Mouse (Mus musculus): ENCODE results near the gene Gabbr1. TPM values are rescaled to one million over a fixed set of nuclear protein-coding genes. Genes with fewer than 3 reads are reported as not detected.
A peak's percentile ranks its signal among the peaks of the same experiment; 100 is the strongest.

Gene Gabbr1
- polyA plus RNA-seq, 1 experiment from 2014 or later = 11.2 TPM

DNA sequence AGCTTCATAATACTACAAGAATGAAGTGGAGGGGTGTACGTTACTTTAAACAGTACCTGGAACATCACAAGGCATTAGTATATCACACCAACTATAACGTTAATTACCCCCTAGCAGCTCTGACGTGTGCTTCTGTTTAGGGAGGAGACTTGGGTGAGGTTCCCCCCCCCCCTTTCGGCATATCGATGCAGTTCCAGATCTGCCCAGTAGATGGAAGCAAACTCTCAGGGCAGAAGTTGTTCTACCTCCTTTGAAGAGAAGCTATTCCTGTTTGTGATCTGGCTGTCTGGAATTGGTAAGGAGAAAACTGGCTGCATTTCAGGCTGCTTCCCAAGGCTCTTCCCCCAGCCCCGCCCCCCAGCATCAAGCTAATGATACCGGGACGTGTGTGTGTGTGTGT, 37.6 kb downstream of the Gabbr1 start:
- Histone ChIP-seq H3K9ac (no peak overlapping the region), H3K4me2 (no peak overlapping the region), H3K9me3 (no peaks in the 10 kb centered on the region), H3K36me3 (no peaks in the 10 kb centered on the region), H3K4me3 (replicated peaks) (no peak overlapping the region), H3K27me3 (replicated peaks) (no peaks in the 10 kb centered on the region), H3K27ac (no peak overlapping the region), H3K4me1 (no peaks in the 10 kb centered on the region)
- WGBS = 2% methylated on average over 8 of the region's 8 CpGs
- ATAC-seq (ENCODE audit: insufficient read depth, low FRiP score, low read depth) = 0 out of 2 replicates have a peak, but pooled peaks have one; percentile 31

DNA sequence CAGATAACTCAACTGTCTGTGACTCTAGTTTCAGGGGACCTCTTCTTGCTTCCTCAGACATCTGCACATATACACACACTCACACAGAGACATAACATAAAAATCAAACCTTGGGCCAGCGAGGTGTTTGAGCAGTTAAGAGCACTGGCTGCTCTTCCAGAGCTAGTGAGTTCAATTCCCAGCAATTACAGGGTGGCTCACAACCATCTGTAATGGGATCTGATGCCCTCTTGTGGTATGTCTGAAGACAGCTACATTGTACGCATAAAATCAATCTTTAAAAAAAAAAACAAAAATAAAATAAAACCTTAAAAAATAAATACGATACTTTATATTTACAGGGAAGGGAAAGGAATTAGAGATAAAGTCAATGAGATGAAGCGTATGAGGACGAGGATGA, 38.9 kb downstream of the Gabbr1 start:
- WGBS = 65% methylated on average over 5 of the region's 5 CpGs
- no peak overlapping the region for H3K4me3 ChIP-seq (replicated peaks)
- H3K9ac ChIP-seq = no peak overlapping the region
- no peaks in the 10 kb centered on the region for H3K36me3 ChIP-seq
- no peak overlapping the region for H3K4me2 ChIP-seq
- H3K27ac ChIP-seq = no peak overlapping the region
- ATAC-seq (ENCODE audit: insufficient read depth, low FRiP score, low read depth) = no peak
- H3K27me3 ChIP-seq (replicated peaks) = no peaks in the 10 kb centered on the region
- no peaks in the 10 kb centered on the region for H3K9me3 ChIP-seq
- no peaks in the 10 kb centered on the region for H3K4me1 ChIP-seq

DNA sequence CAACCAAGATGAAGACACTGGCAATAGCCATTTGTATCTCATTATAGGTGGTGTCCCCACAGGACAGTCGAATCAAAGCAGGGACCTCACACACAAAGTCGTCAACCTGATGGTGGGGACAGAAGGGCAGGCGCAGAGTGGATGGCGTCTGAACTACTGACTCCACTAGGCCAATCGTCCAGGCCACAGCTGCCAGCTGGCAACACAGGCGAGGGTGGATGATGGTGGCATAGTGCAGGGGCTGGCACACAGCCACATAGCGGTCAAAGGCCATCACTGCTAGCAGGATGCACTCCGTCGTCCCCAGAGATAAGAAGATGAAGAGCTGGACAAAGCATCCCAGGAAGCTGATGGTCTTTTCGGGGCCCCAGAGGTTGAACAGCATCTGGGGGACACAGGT, 39.8 kb downstream of the Gabbr1 start:
- H3K36me3 ChIP-seq = no peaks in the 10 kb centered on the region
- H3K9me3 ChIP-seq = no peaks in the 10 kb centered on the region
- no peak overlapping the region for H3K27ac ChIP-seq
- WGBS = 68% methylated on average over 10 of the region's 10 CpGs
- H3K4me2 ChIP-seq = no peak overlapping the region
- no peaks in the 10 kb centered on the region for H3K27me3 ChIP-seq (replicated peaks)
- ATAC-seq (ENCODE audit: insufficient read depth, low FRiP score, low read depth) = no peak
- H3K4me3 ChIP-seq (replicated peaks) = no peak overlapping the region
- H3K9ac ChIP-seq = no peak overlapping the region
- H3K4me1 ChIP-seq = no peaks in the 10 kb centered on the region

DNA sequence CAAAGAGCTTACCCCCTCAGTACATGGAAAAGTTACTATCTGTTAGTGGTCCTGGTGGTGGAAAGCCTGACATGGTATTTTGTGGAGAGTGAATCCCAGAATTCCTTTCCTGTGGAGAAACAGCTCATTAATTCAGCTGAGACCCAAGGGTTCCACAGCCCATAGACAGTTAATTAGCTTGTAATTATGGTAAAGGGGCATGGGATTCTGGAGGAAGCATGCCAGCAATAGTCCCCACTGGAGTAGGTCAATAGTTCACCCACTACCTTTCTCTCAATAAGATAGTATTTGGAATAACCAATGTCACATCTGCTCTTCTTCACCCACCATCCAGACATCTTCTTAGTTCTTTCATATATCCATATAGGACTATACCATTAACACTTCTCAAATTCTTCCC, 42.6 kb downstream of the Gabbr1 start, which contains the start of gene Olfr90:
Gene Olfr90 (minus strand): TSS at position 101 of the 400 bp plus-strand sequence.
- H3K9ac ChIP-seq = no peak within 1 kb of the TSS
- no peak within 1 kb of the TSS for H3K27ac ChIP-seq
- no peak for ATAC-seq (ENCODE audit: insufficient read depth, low FRiP score, low read depth)
- no peaks in the 10 kb centered on the region for H3K9me3 ChIP-seq
- no peaks in the 10 kb centered on the region for H3K36me3 ChIP-seq
- no peaks in the 10 kb centered on the region for H3K27me3 ChIP-seq (replicated peaks)
- no peaks in the 10 kb centered on the region for H3K4me1 ChIP-seq
- H3K4me2 ChIP-seq = no peak within 1 kb of the TSS
- H3K4me3 ChIP-seq (replicated peaks) = no peak within 1 kb of the TSS

DNA sequence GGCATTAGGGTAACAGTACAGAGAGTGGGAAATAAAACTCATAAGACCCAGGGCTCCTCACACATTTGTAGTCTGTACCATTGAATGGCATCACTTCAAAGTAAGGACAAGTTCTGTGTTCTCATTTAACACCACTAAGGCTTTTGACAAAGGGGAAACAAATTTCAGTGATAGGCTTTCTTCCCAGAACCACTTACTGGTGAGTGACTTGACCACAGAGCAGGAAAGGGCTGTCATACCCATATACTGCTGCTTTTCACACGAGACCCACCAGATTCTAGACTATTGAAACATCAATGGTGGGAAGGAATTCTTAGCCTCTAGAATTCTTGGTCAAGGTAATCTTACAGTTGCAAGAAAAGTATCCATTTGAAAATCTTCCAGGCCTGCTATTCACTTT, 46.4 kb downstream of the Gabbr1 start:
- no peak overlapping the region for H3K4me2 ChIP-seq
- no peaks in the 10 kb centered on the region for H3K27me3 ChIP-seq (replicated peaks)
- no peak for ATAC-seq (ENCODE audit: insufficient read depth, low FRiP score, low read depth)
- H3K4me1 ChIP-seq = no peaks in the 10 kb centered on the region
- no peaks in the 10 kb centered on the region for H3K36me3 ChIP-seq
- no peak overlapping the region for H3K4me3 ChIP-seq (replicated peaks)
- WGBS = 61% methylated on average over 1 of the region's 1 CpGs
- no peak overlapping the region for H3K27ac ChIP-seq
- no peaks in the 10 kb centered on the region for H3K9me3 ChIP-seq
- H3K9ac ChIP-seq = no peak overlapping the region

DNA sequence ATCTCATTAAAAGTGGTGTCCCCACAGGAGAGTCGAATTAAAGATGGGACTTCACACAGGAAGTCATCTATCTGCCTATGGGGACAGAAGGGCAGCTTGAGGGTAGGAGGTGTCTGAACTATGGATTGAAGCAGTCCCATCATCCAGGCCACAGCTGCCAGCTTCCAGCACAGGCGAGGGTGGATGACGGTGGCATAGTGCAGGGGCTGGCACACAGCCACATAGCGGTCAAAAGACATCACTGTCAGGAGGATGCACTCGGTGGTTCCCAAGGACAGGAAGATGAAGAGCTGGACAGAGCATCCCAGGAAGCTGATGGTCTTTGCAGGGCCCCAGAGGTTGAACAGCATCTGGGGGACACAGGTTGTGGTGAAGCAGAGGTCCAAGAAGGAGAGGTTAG, 47.5 kb downstream of the Gabbr1 start:
- 75% methylated on average over 5 of the region's 5 CpGs for WGBS
- ATAC-seq (ENCODE audit: insufficient read depth, low FRiP score, low read depth) = no peak
- no peaks in the 10 kb centered on the region for H3K36me3 ChIP-seq

DNA sequence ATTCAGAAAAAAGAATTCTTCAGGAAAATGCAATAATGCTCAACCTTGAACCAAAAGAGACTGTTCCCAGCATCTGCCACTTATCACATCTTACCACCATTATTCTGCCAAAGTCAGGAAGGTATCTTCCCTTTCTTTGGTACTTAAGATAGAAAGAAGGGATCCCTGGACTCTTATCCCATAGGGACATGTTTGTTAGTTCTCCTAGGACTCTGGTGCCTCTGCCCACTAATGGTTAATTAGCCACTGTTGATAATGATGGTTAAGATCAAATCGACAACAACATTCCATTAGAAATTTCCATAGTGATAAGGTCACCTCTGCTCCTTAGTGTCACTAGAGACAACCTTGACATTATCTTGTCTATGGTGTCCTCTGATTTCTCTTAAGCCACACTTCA, 52.4 kb downstream of the Gabbr1 start, which contains the start of gene Olfr91:
Gene Olfr91 (minus strand): TSS at position 101 of the 400 bp plus-strand sequence.
- no peak within 1 kb of the TSS for H3K4me3 ChIP-seq (replicated peaks)
- no peaks in the 10 kb centered on the region for H3K9me3 ChIP-seq
- H3K27ac ChIP-seq = no peak within 1 kb of the TSS
- ATAC-seq (ENCODE audit: insufficient read depth, low FRiP score, low read depth) = no peak
- H3K4me1 ChIP-seq = no peaks in the 10 kb centered on the region
- H3K9ac ChIP-seq = no peak within 1 kb of the TSS
- no peak within 1 kb of the TSS for H3K4me2 ChIP-seq
- 88% methylated on average over 1 of the region's 1 CpGs for WGBS
- no peaks in the 10 kb centered on the region for H3K27me3 ChIP-seq (replicated peaks)
- no peaks in the 10 kb centered on the region for H3K36me3 ChIP-seq

More for the DNA sequence above, 47.5 kb downstream of the Gabbr1 start:
- H3K27ac ChIP-seq = no peak overlapping the region
- H3K4me1 ChIP-seq = no peaks in the 10 kb centered on the region
- H3K4me3 ChIP-seq (replicated peaks) = no peak overlapping the region
- no peaks in the 10 kb centered on the region for H3K27me3 ChIP-seq (replicated peaks)
- no peaks in the 10 kb centered on the region for H3K9me3 ChIP-seq
- no peak overlapping the region for H3K4me2 ChIP-seq
- H3K9ac ChIP-seq = no peak overlapping the region

DNA sequence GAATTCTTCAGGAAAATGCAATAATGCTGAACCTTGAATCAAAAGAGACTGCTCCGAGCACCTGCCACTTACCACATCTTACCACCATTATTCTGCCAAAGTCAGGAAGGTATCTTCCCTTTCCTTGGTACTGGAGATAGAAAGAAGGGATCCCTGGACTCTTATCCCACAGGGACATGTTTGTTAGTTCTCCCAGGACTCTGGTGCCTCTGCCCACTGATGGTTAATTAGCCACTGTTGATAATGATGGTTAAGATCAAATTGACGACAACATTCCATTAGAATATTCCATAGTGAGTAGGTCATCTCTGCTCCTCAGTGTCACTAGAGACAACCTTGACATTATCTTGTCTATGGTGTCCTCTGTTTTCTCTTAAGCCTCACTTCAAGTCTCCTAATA, 74.2 kb downstream of the Gabbr1 start, which contains the start of gene Olfr92:
Gene Olfr92 (minus strand): TSS at position 101 of the 400 bp plus-strand sequence.
- Histone ChIP-seq H3K27ac (no peak within 1 kb of the TSS), H3K27me3 (replicated peaks) (no peaks in the 10 kb centered on the region), H3K9me3 (no peaks in the 10 kb centered on the region), H3K4me1 (no peaks in the 10 kb centered on the region), H3K4me2 (no peak within 1 kb of the TSS), H3K4me3 (replicated peaks) (no peak within 1 kb of the TSS), H3K36me3 (no peaks in the 10 kb centered on the region), H3K9ac (no peak within 1 kb of the TSS)
- no peak for ATAC-seq (ENCODE audit: insufficient read depth, low FRiP score, low read depth)
- 75% methylated on average over 2 of the region's 2 CpGs for WGBS

Other genes with a start within 250 kb of the Gabbr1 start
- not detected in 2 replicates for gene H2-M10.6, start 233.8 kb upstream of the Gabbr1 start, polyA plus RNA-seq (2015; fragmentation: Nextera tagmentation; extraction: Ambion mirVana)
- 41.0 and 42.2 TPM in 2 replicates for gene Trim26, start 208.8 kb upstream of the Gabbr1 start, polyA plus RNA-seq (2015; fragmentation: Nextera tagmentation; extraction: Ambion mirVana)
- gene Trim15, start 178.8 kb upstream of the Gabbr1 start, polyA plus RNA-seq (2015; fragmentation: Nextera tagmentation; extraction: Ambion mirVana) = 1.2 and 1.4 TPM in 2 replicates
- 9.3 and 25.4 TPM in 2 replicates for gene Trim10, start 176.4 kb upstream of the Gabbr1 start, polyA plus RNA-seq (2015; fragmentation: Nextera tagmentation; extraction: Ambion mirVana)
- gene Trim40, start 155.8 kb upstream of the Gabbr1 start, polyA plus RNA-seq (2015; fragmentation: Nextera tagmentation; extraction: Ambion mirVana) = 0.06 and 0.08 TPM in 2 replicates
- gene Trim31, start 147.8 kb upstream of the Gabbr1 start, polyA plus RNA-seq (2015; fragmentation: Nextera tagmentation; extraction: Ambion mirVana) = 9.3 and 11.8 TPM in 2 replicates
- gene Rnf39, start 103.0 kb upstream of the Gabbr1 start, polyA plus RNA-seq (2015; fragmentation: Nextera tagmentation; extraction: Ambion mirVana) = 0.88 and 2.4 TPM in 2 replicates
- gene Ppp1r11, start 94.2 kb upstream of the Gabbr1 start, polyA plus RNA-seq (2015; fragmentation: Nextera tagmentation; extraction: Ambion mirVana) = 102 and 116 TPM in 2 replicates
- 75.9 and 77.4 TPM in 2 replicates for gene Znrd1, start 87.4 kb upstream of the Gabbr1 start, polyA plus RNA-seq (2015; fragmentation: Nextera tagmentation; extraction: Ambion mirVana)
- 5.6 and 6.1 TPM in 2 replicates for gene Znrd1as, start 87.4 kb upstream of the Gabbr1 start, polyA plus RNA-seq (2015; fragmentation: Nextera tagmentation; extraction: Ambion mirVana)
- not detected in 2 replicates for gene 2410137M14Rik, start 64.7 kb upstream of the Gabbr1 start, polyA plus RNA-seq (2015; fragmentation: Nextera tagmentation; extraction: Ambion mirVana)
- 0.27 and 0.37 TPM in 2 replicates for gene H2-M5, start 56.4 kb upstream of the Gabbr1 start, polyA plus RNA-seq (2015; fragmentation: Nextera tagmentation; extraction: Ambion mirVana)
- 60.0 and 63.7 TPM in 2 replicates for gene Zfp57, start 44.8 kb upstream of the Gabbr1 start, polyA plus RNA-seq (2015; fragmentation: Nextera tagmentation; extraction: Ambion mirVana)
- gene Mog, start 22.6 kb upstream of the Gabbr1 start, polyA plus RNA-seq (2015; fragmentation: Nextera tagmentation; extraction: Ambion mirVana) = 0.10 and 0.13 TPM in 2 replicates
- gene Olfr90, start 42.5 kb downstream of the Gabbr1 start, polyA plus RNA-seq (2015; fragmentation: Nextera tagmentation; extraction: Ambion mirVana) = not detected in 2 replicates
- not detected in 2 replicates for gene Olfr91, start 52.3 kb downstream of the Gabbr1 start, polyA plus RNA-seq (2015; fragmentation: Nextera tagmentation; extraction: Ambion mirVana)
- gene Olfr92, start 74.1 kb downstream of the Gabbr1 start, polyA plus RNA-seq (2015; fragmentation: Nextera tagmentation; extraction: Ambion mirVana) = not detected in 2 replicates
- gene Olfr93, start 115.5 kb downstream of the Gabbr1 start, polyA plus RNA-seq (2015; fragmentation: Nextera tagmentation; extraction: Ambion mirVana) = not detected in 2 replicates
- gene Ubd, start 147.9 kb downstream of the Gabbr1 start, polyA plus RNA-seq (2015; fragmentation: Nextera tagmentation; extraction: Ambion mirVana) = not detected in 2 replicates
- not detected in 2 replicates for gene Olfr94, start 155.0 kb downstream of the Gabbr1 start, polyA plus RNA-seq (2015; fragmentation: Nextera tagmentation; extraction: Ambion mirVana)
- gene Olfr95, start 167.2 kb downstream of the Gabbr1 start, polyA plus RNA-seq (2015; fragmentation: Nextera tagmentation; extraction: Ambion mirVana) = not detected in 2 replicates
- not detected in 2 replicates for gene Olfr96, start 174.2 kb downstream of the Gabbr1 start, polyA plus RNA-seq (2015; fragmentation: Nextera tagmentation; extraction: Ambion mirVana)
- gene Olfr97, start 191.4 kb downstream of the Gabbr1 start, polyA plus RNA-seq (2015; fragmentation: Nextera tagmentation; extraction: Ambion mirVana) = not detected in 2 replicates
- gene Olfr98, start 217.8 kb downstream of the Gabbr1 start, polyA plus RNA-seq (2015; fragmentation: Nextera tagmentation; extraction: Ambion mirVana) = not detected in 2 replicates
- 4.2 and 4.9 TPM in 2 replicates for gene H2-M3, start 224.3 kb downstream of the Gabbr1 start, polyA plus RNA-seq (2015; fragmentation: Nextera tagmentation; extraction: Ambion mirVana)
- gene Olfr99, start 237.5 kb downstream of the Gabbr1 start, polyA plus RNA-seq (2015; fragmentation: Nextera tagmentation; extraction: Ambion mirVana) = not detected in 2 replicates